Mouse (Mus musculus): ENCODE data around the gene Ccdc63. TPM values are rescaled to one million over a fixed set of nuclear protein-coding genes. Genes with fewer than 3 reads are reported as not detected.

Ccdc63 gene
- 1 to 10 TPM in 1 of 2 experiments, under 1 TPM in 1; 0.64 to 1.6 TPM for total RNA-seq (2023)

DNA sequence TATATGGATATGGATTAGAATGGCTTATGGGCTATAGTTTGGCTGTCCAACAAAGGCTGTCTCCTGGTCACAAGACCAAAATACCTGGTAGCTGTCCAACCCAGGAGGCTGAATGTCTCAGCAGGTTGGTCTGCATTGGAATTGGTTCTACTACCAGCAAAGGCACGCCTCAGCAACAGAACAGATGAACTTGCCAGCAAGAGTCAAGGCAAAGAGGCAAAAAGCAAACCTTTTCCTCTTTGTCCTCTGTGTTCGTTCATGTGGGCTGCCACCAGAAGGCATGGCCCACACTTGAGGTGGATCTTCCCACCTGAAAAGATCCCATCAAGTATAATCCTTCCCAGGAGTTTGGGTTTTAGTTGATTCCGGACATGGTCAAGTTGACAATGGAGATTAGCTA is at the start of gene Ccdc63:
Ccdc63 (minus strand) TSS at position 101 of the 400 bp plus-strand sequence.

DNA sequence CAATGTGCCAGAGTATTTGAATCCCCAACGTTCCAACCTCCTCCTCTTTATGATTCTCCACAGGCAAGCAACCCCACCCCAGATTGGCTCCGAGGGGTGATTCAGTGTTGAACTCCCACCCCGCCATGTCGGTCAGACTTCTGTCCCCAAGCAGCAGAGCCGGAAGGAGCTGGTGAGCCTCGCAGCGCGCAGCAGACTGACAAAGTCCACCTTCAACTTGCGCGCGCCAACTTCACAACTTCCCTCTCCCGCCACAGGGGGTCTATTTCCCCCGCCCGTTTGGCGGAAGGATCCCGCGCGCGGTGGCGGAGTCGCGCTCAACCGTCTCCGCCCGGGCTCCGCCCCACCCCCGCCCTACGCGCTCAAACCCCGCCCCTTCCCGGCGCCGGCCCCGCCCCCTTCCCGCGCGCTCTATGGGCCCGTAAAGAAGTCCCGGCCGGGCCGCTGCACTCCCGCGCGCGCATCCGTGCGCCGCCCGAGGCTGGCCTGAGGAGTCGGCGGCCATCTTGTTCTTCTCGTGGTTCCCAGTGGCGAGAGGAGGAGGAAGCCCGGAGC is 17.3 kb upstream of the Ccdc63 start, which contains the start of gene Ppp1cc:
Ppp1cc (plus strand) TSS at position 452 of the 555 bp plus-strand sequence.

Other genes with a start within 250 kb of the Ccdc63 start
- gene Cux2, start 90.7 kb downstream of the Ccdc63 start, total RNA-seq (2023), result not detected
- gene Myl2, start 39.9 kb downstream of the Ccdc63 start, total RNA-seq (2023), result not detected
- 100 to 1,000 TPM; 279 to 317 TPM for gene Ppp1cc, start 17.5 kb upstream of the Ccdc63 start, total RNA-seq (2023)
- gene Hvcn1, start 66.0 kb upstream of the Ccdc63 start, total RNA-seq (2023), result 100 to 1,000 TPM; 755 to 828 TPM
- gene Tctn1, start 123.6 kb upstream of the Ccdc63 start, total RNA-seq (2023), result 10 to 100 TPM; 27.1 to 28.1 TPM
- gene Pptc7, start 143.5 kb upstream of the Ccdc63 start, total RNA-seq (2023), result 10 to 100 TPM; 29.0 to 35.9 TPM
- 1 to 10 TPM; 9.9 TPM for gene Rad9b, start 213.4 kb upstream of the Ccdc63 start, total RNA-seq (2023)
- gene Vps29, start 213.5 kb upstream of the Ccdc63 start, total RNA-seq (2023), result 10 to 100 TPM; 56.1 to 62.4 TPM
- 10 to 100 TPM; 28.6 to 45.3 TPM for gene Gpn3, start 231.1 kb upstream of the Ccdc63 start, total RNA-seq (2023)
- gene Fam216a, start 231.5 kb upstream of the Ccdc63 start, total RNA-seq (2023), result 10 to 100 TPM in 1 of 2 experiments, 1 to 10 TPM in 1; 9.8 to 10.8 TPM